Mouse (Mus musculus): ENCODE results near the gene Atp10a.

Atp10a gene

DNA sequence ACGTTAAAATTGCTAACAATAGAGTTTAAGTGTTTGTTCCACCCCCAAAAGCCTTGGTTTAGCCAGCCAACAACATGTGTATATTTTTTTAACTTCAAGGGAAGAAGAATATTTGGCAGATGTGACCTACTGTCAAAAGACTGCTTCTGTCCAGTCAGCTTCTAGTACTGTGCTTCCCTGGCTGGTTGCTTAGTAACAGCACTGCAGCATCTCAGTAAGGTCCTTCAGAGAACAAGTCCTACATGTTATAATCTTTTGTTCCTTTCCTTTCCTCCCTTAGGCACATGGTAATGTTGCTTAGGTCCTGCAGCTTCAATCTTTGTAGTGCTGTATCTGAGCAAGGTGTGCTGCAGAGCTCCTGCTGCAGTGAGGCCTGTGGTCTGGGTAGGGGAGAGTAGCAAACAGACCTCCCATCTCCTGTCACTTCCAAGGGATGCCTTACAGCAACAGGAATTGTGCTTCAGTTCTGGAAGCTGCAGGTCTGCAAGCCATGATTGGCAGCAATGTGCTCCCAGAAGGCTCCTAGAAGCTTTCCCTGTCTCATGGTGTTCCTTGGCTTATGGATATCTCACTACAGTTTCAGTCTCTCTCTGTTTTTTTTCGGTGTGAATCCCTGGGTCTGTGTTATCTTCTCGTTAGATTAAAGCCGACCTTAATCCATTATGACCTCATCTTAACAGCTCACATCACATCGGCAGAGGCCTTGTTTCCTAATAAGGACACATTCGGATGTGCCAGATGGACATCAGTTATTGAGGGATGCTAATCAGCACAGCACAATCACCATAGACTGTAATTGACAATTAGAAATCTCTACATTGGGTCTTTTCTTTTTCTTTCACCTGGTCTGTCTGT is 34.3 kb downstream of the Atp10a start:
- DNase-seq (ENCODE audit: low spot score), result no peak

DNA sequence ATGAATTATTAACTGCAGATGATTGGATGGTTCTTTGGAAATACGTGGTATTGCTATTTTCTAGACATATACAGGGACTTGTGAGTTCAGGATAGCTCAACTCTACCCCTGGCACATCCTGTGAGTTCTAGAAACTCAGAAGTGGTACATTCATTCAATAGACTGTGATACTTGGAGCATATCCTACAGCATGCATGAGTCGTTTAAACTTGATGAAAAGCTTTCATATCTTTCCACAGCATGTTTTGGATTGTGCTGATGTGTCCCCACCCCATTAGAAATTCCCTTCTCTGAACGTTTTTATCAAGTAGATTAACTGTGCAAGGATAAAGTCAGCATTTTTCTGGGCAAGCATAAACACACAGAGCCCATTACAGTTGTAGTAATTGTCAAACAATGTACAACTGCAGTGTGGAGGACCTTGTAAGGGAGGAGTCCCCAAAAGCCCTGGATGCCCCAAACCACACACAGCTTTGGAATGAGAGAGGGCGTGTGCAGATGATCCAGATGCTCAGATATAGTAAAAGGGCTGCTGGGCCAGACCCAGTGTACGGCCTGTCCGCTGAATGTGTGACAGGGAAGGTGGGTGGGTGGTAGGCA is 35.1 kb downstream of the Atp10a start:
- DNase-seq (ENCODE audit: low spot score), result no peak

DNA sequence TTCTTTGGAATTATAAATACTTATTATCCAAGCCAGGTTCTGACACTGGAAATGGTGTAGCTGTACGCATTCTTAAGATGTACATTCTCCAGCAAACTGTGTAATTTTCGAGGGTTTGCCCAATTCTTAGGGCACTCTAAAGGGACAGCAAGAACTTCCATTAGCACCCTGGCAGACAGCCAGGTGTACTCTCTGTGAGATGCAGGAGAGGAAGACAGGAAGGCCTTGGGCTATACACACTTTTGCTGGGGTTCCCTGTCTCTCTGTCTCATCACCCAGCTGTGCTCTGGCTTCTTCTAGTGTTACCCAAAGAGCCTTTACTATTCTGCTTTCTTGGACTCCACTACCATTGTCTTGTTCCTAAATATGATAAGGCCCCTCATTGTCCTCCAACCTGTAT is 36.7 kb downstream of the Atp10a start:
- no peak for DNase-seq (ENCODE audit: low spot score)

DNA sequence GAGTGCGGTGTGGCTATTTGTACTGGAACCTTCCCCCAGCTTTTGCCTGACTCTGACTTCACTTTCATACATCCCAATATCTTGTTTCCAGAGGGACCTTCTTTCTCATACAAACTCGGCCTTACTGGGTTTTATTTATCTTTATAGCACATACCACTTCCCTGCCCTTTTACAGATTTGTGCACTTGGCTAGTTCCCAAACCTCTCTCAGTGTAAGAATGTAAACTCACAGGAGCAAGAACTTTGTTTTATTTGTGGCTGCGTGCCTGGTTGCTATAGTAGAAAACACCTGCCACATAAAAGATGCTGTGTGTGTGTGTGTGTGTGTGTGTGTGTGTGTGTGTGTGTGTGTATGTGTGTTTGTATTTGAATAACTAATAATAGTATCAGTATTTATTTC is 37.4 kb downstream of the Atp10a start:
- no peak for DNase-seq (ENCODE audit: low spot score)

DNA sequence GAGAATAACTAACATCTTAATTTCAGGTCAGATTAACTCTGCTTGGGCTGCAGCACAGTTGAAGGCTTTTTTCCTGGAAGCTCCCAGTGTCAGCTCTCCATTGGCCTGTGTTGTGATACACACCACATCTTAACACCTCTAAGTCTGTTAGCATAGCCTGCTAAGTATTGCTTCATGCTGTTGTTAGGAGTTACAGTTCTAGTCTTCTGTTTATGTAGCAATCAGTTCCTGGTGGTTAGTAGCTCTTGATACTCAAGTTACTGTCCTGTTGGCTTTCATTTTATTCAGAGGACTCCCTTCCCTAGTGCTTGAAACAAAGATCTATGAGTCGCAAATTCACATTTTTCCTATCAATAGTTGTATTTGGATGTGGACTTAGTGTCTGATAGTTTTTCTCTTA is 39.7 kb downstream of the Atp10a start:
- DNase-seq (ENCODE audit: low spot score), result no peak

DNA sequence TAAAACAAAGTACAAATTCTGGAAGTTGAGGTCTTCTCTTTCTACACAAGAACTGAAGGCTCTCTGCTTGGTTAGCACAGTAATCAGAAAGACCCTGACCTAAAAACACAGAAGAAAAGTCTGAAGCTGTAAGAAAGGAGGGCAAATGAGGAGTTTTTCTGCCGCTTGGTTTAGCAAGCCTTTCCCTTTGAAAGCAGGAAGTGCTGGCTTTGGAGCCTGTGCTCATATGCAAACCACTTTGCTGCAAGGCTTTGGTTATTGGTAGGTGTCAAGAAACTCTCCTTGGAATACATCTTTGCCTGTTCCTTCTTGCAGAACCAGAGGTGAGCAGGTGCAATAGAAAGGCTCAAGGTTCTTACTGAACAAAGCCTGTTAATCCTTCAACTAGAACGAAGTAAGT is 41.1 kb downstream of the Atp10a start:
- no peak for DNase-seq (ENCODE audit: low spot score)

DNA sequence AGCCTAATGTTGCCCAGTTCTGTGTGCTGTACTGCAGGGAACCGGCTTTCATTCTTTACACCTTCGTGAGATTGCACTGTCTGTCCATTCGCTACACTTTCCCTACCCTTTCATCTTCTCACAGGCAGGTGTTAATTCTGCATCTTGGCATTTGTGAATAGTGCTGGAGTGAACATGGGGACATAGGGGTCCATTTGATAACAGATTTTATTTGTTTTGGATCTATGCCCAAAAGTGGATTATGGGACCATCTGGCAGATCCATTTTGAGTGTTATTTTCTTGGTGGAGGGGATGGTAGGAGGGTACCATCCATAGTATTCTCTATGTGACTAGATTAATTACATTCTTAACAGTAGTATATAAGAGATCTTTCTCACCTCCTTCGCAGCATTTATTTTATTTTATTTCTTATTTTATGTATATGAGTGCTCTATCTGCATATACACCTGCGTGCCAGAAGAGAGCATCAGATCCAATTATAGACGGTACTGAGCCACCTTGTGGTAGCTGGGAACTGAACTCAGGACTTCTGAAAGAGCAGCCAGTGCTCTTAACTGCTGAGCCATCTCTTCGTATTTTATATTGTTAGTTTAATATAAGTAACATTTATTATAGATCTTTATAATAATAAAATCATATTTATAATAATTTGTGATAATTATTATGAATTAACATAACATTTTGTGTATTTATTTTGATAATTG is 42.9 kb downstream of the Atp10a start:
- DNase-seq (ENCODE audit: low spot score), result no peak

DNA sequence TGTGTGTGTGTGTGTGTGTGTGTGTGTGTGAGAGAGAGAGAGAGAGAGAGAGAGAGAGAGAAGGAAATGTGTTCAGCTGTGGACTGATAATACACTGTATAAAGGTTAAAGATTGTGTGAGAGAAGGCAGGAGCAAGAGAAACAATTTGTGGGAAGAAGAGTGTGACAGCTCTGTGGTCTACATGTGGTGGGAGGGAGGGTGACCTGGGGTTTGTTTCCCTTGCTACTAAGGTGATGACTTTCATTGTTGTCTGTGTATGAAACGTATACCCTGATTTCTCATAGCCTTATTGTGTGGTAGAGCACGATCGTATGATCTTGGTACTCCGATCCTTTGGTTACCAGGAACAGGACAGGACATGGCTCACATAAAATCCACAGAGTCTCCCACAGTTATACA is 45.3 kb downstream of the Atp10a start:
- DNase-seq (ENCODE audit: low spot score), result no peak

DNA sequence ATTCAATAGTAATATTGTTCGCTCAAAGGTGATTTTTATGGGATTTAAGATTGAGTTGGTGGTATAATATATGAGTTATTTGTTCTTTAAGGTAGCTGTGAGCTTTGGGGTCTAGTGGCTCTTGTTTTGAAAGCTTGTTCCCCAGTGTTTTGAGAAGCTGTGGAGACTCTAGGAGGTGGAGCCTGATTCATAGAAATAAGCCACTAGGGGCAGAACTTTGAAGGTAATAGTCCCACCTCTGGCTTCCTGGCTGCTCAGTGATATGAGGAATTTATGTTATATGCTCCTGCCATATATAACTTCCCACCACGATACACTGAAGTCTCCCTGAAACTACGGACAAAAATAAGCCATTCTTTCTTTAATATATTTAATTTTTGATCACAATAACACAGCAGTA is 49.2 kb downstream of the Atp10a start:
- no peak for DNase-seq (ENCODE audit: low spot score)

DNA sequence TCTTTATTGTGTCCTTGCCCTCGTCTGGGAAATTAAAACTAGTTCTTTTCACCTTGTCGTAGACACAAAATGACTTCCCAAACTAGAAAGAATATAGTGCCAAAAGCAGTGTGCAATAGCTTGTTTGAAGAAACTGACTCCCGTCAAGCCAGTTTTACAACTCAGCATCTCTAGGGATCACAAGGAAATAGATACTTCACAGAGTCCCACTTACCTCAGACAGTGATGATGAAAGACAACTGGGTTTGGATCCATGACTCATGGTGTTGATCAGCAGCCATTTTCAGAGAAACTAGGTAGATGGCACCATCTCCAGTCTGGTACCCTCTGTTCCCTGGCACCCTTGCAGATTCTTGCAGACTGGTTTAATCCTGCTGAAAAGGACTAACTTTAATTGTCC is 53.3 kb downstream of the Atp10a start:
- DNase-seq (ENCODE audit: low spot score), result no peak

DNA sequence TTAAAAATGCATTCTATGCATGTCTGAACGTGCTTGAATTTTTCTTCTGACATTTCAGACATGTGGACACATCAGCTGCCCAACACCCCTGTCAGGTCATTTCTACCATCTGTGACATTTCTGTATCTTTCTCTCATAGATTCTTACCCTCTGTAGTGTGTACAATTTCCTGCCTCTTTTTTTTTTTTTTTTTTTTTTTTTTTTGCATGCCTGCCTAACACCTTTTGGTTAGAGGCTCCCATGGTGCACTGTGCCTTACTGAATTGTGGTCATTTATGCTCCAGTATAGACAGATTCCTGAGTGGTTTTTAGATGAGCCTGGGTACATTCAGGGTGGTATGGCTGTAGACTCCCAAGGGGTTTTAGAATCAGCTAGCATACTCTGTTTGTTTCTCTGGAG is 54.3 kb downstream of the Atp10a start:
- no peak for DNase-seq (ENCODE audit: low spot score)

DNA sequence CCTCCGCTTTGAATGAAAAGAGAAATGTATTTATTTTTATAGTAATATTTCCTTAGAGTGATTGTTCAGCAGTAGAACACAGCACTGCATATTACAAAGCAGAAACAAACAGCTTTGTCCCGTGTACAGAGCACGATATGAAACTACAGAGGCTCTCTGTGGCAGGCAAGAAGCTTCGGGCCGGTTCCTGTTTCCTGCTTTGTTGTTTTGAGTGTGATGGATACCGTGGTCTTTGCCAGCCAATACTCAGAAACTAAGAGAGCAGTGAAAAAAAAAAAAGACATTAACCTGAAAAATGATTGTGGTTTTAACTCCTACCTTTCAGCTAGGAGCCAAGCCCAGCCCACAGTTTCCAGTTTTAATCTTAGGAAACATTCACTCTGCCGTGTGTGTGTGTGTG is 55.8 kb downstream of the Atp10a start:
- DNase-seq (ENCODE audit: low spot score), result no peak

DNA sequence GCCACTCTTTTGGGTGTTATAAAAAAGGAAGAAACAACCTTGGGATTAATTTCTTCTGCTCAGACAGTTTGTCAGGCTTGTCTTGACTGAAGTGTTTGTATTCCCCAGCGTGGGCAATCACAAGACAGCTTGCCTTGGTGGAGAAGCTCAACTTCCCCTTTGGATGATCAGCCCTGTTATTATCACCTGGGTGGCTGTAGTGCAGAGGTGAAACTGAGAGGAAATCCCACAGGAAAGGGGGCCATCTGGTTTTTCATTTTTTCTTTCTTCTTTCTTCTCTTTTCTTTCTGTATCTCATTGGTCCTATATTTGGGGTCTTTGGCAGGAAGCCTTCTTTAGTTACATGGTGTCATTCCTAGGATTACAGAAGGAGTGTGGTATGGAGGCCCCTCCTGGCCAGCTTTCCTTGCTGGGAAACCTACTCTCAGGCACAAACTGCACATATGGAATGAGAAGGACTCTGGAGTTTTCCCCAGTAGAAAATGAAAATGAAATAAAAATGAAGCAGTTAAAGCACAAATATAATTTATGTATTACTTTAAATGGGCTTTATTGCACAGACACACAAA is 59.7 kb downstream of the Atp10a start:
- no peak for DNase-seq (ENCODE audit: low spot score)

DNA sequence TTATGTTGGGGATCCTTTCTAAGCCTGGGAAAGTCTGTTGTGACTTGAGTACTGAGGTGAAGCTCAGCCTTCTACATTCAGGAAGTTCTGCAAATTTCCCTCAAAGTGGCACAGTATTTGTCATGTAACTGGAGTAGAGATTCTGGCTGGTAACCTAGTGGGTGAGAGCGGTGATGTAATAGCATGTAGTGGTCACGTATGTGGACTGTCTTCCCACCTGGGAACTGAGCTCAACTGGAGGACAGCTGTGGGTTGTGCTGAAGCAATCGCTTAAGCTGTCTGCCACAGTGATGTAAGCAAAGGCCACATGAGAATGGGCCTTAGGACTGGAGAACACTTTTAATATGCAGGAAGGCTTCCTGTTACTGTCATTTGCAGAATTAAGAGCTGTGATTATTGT is 60.7 kb downstream of the Atp10a start:
- DNase-seq (ENCODE audit: low spot score), result no peak

DNA sequence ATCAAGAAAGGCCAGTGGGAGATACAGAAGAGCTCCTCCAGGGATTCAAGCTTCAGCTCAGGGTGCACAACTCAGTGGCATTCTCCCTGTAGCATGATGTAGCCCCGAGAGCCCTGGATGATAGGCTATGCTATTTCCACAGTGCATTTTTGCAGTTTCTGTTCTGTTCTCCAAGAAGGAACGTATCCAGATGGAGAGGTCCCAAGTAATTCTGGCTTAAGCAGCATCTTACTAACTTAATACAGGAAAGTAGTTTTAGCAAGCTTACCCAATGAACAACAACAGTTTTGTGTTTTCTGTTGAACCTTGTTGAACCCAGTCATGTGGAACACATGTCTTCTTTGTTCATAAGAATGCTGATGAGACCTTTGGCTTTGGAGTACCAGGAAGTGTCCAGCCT is 62.6 kb downstream of the Atp10a start:
- no peak for DNase-seq (ENCODE audit: low spot score)

DNA sequence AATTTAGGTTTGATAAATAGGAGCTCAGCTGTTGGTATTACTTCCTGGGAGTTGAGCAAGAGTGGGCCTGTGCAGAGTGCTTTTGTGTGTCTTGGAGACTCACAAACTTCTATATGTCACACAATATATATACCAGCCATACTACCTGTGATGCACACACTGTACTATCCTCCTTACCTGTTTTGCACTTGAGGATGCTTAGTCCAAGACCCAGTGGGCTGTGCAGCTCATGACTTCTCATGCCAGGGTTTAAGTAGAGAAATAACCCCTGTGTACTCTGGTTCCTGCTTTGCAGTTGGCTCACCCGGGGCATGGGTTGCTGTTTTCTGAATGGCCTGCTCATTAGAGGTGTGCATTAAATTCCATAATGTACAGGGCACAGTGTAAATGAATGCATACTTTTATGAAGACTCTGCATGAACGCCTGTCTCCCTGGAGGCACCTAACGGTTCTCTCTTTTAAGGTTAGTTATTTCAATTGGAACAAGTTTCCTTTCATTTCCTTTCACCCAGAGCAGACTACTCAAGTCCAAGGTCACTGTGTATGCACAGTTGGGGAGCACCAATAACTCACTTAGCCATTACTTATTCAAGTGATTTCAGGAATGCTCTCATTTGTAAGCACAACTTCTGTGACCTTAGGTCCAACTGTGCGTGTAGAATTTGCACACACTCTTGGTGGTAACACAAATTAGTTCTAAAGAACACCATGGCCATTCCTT is 63.4 kb downstream of the Atp10a start:
- no peak for DNase-seq (ENCODE audit: low spot score)

DNA sequence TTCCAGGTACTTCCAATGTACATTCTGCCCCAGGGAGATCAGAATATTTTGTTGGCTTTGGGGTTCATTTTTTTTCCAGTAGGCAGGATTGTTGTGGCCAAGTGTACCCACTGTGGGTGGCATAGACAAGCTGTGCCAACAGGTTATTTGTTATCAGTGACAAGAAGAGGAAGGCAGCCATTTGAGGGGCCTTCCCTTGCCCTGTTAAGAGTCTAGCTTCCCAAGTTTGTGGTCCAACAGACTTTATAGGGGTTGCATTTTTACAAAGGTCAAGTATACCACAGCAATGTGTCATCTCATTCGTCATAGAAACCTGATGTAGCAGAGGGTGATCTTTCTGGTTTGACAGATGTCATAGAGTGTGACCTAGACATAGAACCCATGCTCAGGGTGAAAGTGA is 66.3 kb downstream of the Atp10a start:
- no peak for DNase-seq (ENCODE audit: low spot score)

DNA sequence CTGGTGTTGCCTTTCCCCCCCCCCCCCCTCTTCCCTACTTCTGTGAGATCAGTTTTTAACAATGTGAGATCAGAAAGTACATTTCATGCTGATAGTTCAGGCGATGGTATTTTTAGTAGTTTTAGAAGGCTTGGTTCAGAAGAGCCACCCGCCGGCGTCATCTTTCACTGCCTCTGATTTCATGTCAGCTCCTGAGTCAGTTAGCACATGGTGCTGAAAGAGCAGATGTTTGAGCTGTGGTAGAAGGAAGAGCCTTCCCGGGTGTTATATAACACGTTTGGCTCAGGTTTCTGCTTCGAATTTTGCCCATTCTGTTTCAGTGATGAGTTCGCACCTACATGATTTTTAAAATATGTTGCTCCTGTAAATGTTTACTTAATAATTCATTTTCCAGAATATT is 74.2 kb downstream of the Atp10a start:
- DNase-seq (ENCODE audit: low spot score), result peak; percentile 78

DNA sequence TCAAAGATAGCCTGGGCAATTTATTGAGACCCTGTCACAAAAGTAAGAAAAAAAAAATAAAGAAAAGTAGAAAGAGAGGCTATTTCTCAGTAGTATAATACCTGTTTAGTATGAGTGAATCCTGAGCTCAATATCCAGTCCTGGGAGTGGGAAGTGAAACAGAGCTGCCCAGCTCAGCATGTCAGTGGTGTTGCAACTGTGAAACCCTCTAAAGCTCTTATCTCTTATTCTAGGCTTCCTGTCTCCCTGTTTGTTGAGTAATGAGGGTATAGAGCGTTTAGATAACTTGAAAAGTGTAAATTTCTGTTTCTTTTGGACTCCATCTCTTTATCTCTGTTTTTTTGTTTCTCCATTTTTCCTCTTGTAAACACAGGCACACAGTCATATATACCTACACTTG is 74.9 kb downstream of the Atp10a start:
- no peak for DNase-seq (ENCODE audit: low spot score)

DNA sequence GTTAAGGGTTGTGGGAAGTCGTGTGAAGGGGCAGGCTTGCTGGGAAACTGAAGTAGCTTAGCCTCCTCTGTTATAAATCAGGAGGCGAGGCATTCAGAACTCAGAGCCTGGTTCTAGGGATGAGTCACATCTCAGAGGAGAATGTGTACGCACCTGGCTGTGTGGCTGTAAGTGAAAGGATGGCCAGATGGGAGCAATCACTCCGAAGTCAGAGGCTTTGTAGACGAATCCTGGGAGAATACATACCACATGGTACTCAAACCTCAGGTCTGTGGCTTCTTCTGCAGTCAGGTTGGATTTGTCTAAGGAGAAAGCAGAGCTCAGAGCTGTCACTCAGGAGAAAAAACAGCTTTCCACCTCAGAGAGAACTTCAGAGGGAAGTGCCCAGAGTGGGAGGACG is 76.4 kb downstream of the Atp10a start:
- DNase-seq (ENCODE audit: low spot score), result no peak

DNA sequence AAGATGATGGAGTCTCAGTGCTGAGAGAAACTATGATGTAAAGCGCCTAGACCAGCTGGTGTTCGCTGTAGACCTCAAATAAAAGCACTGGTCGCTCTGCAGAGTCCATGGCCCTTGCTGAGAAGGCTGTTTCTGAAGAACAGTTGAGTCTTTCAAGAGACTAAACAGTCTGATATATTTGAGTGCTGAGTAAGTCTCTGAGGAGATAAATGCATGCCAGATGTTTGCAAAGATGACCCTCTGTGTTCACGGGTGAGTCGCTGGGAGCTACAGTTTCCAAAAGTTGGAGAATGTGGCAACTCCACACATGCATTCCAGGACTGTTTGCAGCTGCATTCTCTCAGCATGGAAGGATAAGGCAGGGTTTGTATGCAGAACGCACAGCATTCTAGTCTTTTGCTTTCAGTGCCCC is 77.5 kb downstream of the Atp10a start:
- no peak for DNase-seq (ENCODE audit: low spot score)

DNA sequence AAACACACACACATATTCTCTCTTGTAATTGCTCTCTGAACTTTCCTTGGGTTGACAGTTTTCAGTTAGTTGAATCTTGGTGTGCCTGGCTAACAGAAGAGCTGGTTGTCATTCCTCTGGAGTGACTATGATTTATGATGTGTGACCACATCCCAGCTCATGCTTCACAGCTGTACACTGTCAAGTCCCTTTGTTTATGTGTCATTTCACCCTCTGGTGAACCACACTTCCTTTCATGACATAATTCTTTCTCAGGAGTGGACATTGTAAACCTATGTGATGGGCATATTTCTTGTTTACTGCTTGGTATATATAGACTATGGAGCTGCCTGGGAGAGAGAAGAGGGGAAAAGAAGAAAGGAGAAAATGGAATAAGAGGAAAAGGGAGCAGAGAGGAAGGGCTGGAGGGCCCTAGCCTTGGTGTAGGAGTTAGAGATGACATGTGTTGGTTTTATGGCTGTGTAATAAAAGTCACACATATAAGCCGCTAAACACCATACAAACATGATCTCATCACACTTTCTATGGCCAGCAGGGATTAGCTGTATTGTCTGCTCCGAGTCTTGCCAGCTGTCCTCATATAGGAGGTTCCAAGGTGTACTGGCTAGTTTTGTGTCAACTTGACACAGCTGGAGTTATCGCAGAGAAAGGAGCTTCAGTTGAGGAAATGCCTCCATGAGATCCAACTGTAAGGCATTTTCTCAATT is 81.0 kb downstream of the Atp10a start:
- no peak for DNase-seq (ENCODE audit: low spot score)

Data from layer of hippocampus, adult 11-12 months (tissue).